Mouse (Mus musculus) embryonic fibroblast, embryonic 13.5 days (primary cell): Measurements from ENCODE around the gene Gm6993. TPM values are rescaled to one million over a fixed set of nuclear protein-coding genes. Genes with fewer than 3 reads are reported as not detected.

Source experiments
- H3K27ac ChIP-seq: 2 replicates; pipeline ENCODE4 v1.5.1; 2012; ENCODE audit warnings: low read length, control low read depth, inconsistent platforms; ENCODE audit not compliant: insufficient read depth
- H3K4me1 ChIP-seq: 2 replicates; pipeline ENCODE4 v1.6.1; 2011; ENCODE audit warnings: low read length; ENCODE audit not compliant: control insufficient read depth, insufficient read depth
- H3K4me3 ChIP-seq: 2 replicates; pipeline ENCODE4 v1.5.1; 2011; ENCODE audit warnings: mild to moderate bottlenecking, control low read depth, low read length; ENCODE audit not compliant: insufficient read depth
- CTCF ChIP-seq: IDR thresholded peaks from 2 replicates; pipeline ENCODE4 v1.5.1; 2011; ENCODE audit warnings: mild to moderate bottlenecking, control low read depth, low read length, moderate library complexity, borderline replicate concordance; ENCODE audit not compliant: insufficient read depth
- POLR2A ChIP-seq: IDR thresholded peaks from 2 replicates; pipeline ENCODE4 v1.6.1; 2011; ENCODE audit warnings: low read depth, mild to moderate bottlenecking, control low read depth, low read length, moderate library complexity
- polyA plus RNA-seq: library from polyadenylated mRNA; stranded (reverse); fragments of >200 nt; gene quantifications from 2 replicates; pipeline ENCODE4 v1.2.4, GENCODE M21; 2011; ENCODE audit warnings: low read depth; ENCODE audit not compliant: missing spikeins, insufficient read length

The Gm6993 gene
- polyA plus RNA-seq, 1 experiment, result not detected

- no peak overlapping the region for H3K27ac ChIP-seq
- H3K4me1 ChIP-seq, result no peaks in the 10 kb centered on the region
- no peak for TF ChIP-seq POLR2A
- TF ChIP-seq CTCF, result no peak
- no peak overlapping the region for H3K4me3 ChIP-seq
These were observed 11.7 kb downstream of the Gm6993 start for GRCm38 (mm10) chr12:31252259-31252658.

GRCm38 (mm10) chr12:31254978-31255377 is 14.4 kb downstream of the Gm6993 start:
- TF ChIP-seq CTCF, result no peak
- TF ChIP-seq POLR2A, result no peak
- Histone ChIP-seq H3K27ac (no peak overlapping the region), H3K4me3 (no peak overlapping the region), H3K4me1 (no peaks in the 10 kb centered on the region)

- no peak overlapping the region for H3K27ac ChIP-seq
- H3K4me1 ChIP-seq, result no peaks in the 10 kb centered on the region
These were observed 15.7 kb downstream of the Gm6993 start for GRCm38 (mm10) chr12:31256121-31256903.

GRCm38 (mm10) chr12:31261882-31262281 is 21.3 kb downstream of the Gm6993 start:
- Histone ChIP-seq H3K27ac (no peak overlapping the region), H3K4me3 (no peak overlapping the region), H3K4me1 (peaks cover 7% of the 10 kb centered on the region; the same call in 1 of the 2 replicates)
- no peak for TF ChIP-seq CTCF
- no peak for TF ChIP-seq POLR2A

More at GRCm38 (mm10) chr12:31256121-31256903, 15.7 kb downstream of the Gm6993 start:
- H3K4me3 ChIP-seq, result no peak overlapping the region
- TF ChIP-seq CTCF (no peak), POLR2A (no peak)

- Histone ChIP-seq H3K4me3 (no peak overlapping the region), H3K27ac (no peak overlapping the region), H3K4me1 (peaks cover 10% of the 10 kb centered on the region; the same call in 1 of the 2 replicates)
- TF ChIP-seq POLR2A, result no peak
- no peak for TF ChIP-seq CTCF
These were observed 23.4 kb downstream of the Gm6993 start for GRCm38 (mm10) chr12:31263921-31264320.

GRCm38 (mm10) chr12:31265005-31265721 is 24.6 kb downstream of the Gm6993 start, which contains the start of gene Lamb1:
TSS of gene Lamb1 (plus strand) at chr12:31265234.
- peak within 1 kb of the TSS; percentile 74 for H3K4me3 ChIP-seq
- H3K27ac ChIP-seq, result peak within 1 kb of the TSS; percentile 44
- TF ChIP-seq POLR2A (peak; percentile 91), CTCF (no peak)
- peaks cover 15% of the 10 kb centered on the region; the same call in 1 of the 2 replicates for H3K4me1 ChIP-seq

- H3K4me1 ChIP-seq, result peaks cover 19% of the 10 kb centered on the region; the same call in 1 of the 2 replicates
- H3K4me3 ChIP-seq, result peak overlapping the region; percentile 74
- TF ChIP-seq POLR2A (peak; percentile 49), CTCF (no peak)
- peak overlapping the region; percentile 44 for H3K27ac ChIP-seq
These were observed 25.3 kb downstream of the Gm6993 start for GRCm38 (mm10) chr12:31265722-31266431.

GRCm38 (mm10) chr12:31266686-31267085 is 26.1 kb downstream of the Gm6993 start:
- Histone ChIP-seq H3K27ac (peak overlapping the region; percentile 44), H3K4me1 (peaks cover 21% of the 10 kb centered on the region; the same call in 1 of the 2 replicates), H3K4me3 (peak overlapping the region; percentile 74)
- TF ChIP-seq CTCF (no peak), POLR2A (no peak)

GRCm38 (mm10) chr12:31267363-31267762 is 26.8 kb downstream of the Gm6993 start:
- H3K4me1 ChIP-seq, result peaks cover 22% of the 10 kb centered on the region; the same call in 1 of the 2 replicates

More at GRCm38 (mm10) chr12:31267363-31267762, 26.8 kb downstream of the Gm6993 start:
- Histone ChIP-seq H3K27ac (peak overlapping the region; percentile 44; the same call in 1 of the 2 replicates), H3K4me3 (peak overlapping the region; percentile 74)
- TF ChIP-seq POLR2A, result no peak
- TF ChIP-seq CTCF, result no peak
